Mouse (Mus musculus) thymus, postnatal 36 days (tissue): Measurements from ENCODE around the gene Itpkb.

Source experiments
- DNase-seq, 2 experiments: peaks; one replicate each; pipeline ENCODE4 v3.0.0; 2022; ENCODE audit warnings: mixed read lengths in 2 of 2

Itpkb gene

DNA sequence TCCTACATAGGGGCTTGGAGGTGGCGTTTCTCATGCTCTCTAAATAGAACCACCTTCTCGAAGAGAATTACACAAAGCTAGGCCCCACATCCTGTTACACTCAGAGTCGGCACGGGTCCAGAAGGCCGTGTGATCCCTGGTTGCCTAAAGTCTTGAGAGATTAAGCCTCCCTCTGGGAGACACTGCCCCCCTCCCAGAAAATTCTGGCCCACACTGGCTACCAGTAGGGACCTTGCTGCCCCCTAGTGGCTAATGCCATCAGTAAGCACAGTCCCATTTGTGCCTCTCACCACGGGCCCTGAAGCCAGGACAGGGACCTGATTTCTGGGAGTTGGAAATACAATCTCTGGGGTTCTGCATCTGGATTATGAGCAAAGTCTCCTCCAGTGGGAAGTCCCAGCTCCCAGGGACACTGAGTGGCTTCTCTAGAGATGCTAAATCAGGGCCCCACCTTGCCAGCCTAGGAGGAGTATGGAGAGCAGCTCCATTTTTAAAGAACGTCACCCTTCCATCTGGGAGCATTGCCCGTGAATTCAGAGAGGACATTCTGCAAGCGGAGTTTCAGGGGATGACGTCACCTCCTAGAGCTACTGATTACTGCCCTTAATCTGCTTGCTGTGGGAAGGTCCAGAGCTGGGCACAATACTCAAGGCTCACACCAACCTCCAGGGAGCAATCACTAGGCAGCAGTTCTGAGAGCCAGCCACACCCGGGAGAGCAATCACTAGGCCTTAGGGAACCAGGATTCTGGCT lies 92.0 kb downstream of the Itpkb start:
- peak; percentile 63 to 66 for DNase-seq

DNA sequence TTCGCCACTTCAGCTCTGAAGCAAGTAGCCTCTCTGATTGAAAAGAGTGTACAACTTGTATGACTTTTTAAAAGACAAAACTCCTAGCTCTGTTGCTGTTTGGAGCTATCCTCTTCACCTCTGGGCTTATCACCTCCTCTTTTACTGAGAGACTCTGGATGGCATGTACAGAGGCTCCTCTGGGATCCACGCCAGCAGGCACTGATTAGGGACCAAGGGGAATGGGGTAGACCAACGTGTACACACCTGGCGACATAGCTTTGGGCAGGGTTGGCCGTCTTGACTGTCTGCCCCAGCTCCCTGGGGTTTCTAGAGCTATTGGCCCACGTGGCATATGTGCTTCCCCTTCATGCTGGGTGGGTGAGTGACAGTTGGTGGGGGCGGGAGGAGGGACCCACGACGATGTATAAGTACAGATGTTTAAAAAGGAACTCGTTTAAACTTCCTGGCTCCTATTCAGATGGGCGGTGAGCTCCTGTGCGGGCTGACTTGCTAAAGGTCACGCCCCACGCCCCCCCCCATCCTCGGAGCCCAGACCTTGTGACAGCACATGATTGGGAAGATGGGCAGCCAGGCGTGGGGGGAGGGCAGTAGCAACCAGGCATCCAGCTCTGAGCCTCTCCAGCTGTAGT lies 92.8 kb downstream of the Itpkb start:
- DNase-seq = peak; percentile 33 to 59

DNA sequence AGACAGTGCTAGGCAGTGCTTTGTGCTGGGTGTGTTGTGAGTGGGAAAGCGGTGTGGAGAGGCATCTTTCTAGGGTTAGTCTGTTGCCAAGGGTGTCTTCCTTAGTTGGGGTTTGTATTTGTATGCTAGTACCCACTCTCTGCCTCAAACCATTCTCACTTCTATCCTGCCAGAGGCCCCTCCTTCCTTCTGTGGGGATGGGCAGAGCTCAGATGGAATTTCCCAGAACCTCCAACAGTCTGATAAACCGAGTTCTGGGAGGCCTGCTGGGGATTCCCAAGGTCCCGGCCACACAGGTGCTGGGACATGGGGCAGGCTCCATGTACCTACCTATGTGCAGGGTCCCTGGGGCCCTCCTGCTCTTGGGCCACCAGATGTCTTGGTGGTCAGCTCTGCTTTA lies 93.6 kb downstream of the Itpkb start:
- no peak for DNase-seq

DNA sequence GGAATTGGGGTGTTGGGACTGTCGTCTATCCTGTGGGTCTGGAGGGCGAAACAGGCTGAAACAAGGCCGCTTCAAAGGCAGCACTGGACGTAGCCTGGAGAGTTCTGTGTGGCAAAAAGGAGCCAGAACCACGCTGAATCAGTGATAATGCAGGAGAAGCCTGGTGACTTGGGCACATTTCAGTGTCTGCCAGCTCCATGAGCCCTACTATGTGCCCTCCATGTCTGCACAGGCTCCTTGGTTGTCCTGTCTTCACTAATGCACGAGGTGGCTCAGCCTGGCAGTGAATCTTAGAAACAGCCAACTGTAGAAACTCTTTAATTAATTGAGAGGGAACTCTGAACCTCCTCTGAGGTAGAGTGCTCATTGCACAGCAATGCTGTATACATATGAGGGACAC lies 96.1 kb downstream of the Itpkb start:
- no peak for DNase-seq

DNA sequence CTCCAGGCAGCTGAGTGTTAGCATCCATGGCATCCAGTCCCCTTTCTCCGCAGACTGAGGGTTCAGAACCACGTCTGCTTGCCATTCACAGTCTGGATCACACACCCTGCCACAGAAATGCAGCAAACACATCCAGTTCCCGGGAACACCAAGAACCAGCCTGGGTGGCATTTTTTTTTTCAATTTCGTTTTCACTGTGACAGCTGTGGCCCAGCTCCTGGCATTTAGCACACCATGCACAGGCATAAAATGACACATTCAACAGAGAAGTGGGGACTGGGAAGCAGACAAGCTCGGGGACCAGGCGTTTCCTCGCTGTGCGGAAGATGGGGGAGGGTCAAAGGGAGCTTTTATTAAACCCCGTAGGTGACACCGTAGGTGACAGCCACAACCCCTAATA lies 97.4 kb downstream of the Itpkb start:
- no peak for DNase-seq

DNA sequence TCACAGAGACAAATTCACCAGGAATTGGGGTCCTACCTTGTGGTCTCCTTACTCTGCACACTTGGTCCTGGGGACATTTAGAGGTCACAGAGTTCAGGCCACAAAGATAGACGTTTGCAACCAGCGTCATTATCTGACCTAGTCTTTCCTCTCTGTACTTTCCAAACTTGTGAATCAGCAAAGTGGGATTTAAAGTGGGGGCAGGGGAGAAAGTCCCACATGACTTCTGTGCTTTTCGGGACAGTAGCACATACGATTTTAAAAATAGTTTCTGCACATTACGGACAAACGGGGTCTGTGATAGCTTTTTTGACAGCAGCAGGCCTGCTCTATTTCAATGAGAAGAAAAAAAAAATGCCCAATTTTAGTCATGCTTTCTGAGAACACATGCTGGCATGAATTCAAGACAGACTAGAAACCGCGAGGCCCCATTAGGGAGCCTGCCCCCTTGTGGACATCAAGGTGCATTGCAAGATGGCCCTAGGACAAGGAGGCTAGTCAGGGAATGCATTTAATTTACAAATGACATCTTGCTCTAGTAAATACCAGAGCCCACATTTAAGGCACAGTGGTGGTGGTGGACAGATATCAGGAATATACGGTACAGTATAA lies 97.9 kb downstream of the Itpkb start:
- peak; percentile 52 for DNase-seq

DNA sequence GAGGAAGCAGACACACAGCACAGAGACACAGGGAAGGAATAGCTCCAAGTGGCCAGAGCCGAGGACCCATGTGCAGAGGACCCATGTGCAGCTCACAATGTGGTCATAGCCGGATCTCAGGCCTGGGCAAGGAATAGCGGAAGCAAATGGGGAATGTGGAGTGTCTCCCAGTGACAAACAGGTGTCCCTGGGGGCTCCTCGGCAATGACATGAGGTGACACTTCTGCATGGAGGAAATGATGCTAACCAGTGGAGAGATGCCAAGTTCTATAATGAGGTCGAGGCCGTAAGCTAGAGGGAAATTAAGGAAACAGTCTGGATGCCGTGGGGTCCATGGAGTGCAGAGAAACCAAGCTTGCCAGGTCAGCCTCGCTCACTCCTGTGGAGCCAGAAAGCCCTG lies 98.6 kb downstream of the Itpkb start:
- no peak for DNase-seq

DNA sequence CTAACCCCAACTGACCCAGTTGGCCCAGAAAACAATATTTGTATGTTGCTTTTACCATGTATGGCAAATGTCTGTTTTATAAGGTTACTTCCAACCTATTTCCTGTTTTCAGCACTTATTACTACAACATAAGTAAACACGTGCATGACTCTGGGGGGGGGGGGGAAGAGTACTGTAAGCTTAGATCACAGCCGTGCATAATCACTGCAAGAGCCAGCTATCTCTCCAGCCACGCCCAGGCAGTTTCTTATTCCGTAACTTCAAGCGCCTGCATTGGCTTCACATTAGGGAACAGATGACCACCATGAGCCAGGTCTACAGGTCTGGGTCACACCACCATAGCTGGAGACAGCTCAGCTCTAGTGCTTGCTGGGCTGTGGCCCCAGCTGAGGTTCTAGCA lies 99.5 kb downstream of the Itpkb start:
- DNase-seq = no peak

DNA sequence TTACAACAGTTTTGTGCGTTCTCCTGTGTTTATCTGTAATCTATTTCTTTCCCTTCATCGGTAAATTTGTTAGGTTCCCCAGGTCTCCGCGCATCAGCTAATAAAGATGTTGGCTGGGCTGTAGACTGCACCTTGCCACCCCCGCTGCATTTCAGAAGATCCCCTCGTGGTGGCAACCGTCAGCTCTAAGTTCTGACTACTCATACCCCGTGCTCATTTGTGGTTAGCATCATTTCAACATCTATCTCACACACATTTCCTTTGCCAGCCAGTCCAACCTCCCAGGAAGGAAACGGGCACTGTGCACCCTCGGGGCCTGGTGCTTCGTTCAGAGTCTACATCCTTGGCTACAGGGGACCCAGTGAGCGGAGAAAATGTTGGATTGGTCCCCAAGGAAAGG lies 101.5 kb downstream of the Itpkb start:
- peak; percentile 72 to 77 for DNase-seq

DNA sequence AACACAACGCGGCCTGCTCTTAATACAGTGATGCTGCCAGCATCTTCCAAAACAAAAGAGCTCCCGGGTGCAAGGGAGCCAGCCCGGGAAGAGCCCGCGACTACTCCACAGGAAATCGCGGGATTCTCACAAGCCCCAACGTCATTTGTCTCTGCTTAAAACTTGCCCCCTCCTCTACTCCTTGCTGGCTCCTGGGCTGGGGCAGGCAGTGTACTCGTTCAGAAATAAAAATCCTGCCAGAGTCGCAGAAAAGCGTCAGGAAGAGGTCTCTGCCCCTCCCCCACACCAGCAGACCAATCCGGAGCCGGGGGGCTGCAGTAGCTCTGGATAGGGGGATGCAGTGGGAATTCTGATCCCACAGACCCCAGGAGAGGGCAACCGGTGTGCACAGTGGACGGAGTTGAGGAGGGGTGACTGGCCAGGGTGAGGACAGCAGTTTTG lies 102.8 kb downstream of the Itpkb start:
- no peak for DNase-seq

DNA sequence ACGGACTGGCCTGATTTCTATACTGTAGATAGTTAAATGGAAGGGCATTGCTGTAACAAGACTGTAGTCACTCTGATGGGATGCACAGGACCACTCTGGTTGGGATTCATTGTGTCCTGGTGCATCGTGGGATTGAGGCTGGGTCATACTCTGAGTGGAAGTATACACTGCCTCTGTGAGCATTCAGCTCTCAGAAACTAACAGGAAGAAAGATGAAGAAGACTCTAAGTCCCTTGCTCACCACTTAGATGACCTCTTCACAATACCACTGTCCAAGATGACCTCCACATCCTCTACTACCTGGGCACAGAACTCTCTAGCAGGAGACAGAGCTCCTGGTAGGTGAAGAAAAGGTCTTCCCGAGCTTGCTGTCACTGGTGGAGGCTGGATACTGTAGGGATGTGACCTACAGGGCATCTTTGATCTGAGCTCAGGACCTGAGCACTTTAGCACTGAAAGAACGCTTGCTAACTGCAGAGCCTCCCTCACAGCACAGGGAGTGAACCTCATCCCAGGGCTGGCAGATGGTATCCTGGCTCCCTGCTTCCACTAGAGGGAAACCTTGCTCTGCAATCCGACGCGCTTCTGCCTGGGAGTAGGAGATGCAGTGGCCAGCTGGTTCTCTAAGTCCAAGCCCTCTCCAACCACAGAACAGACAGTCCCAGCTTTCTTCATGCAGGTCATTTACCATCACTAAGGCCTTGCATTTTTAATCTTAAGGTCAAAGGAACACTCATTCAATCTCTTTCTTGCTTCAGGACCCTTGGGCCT lies 103.7 kb downstream of the Itpkb start:
- DNase-seq = no peak

DNA sequence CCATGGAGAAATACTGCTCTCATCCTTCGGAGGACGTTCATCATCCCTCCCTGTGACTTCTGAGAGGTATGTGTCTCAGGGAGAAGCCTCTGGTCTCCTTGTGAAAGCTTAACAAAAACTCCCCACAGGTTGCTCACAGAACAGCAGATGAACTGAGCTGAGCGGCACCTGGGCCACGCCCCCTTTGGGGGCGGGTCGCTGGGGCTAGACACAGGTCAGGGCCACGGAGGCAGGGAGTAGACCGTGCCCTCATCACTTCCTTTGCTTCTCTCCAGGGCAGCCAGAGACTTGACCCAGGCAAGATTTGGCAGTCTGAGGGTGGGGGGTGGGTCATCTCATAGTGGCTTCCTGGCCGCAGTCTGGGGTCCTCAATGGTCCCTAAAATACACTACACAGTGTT lies 104.6 kb downstream of the Itpkb start:
- DNase-seq = no peak

DNA sequence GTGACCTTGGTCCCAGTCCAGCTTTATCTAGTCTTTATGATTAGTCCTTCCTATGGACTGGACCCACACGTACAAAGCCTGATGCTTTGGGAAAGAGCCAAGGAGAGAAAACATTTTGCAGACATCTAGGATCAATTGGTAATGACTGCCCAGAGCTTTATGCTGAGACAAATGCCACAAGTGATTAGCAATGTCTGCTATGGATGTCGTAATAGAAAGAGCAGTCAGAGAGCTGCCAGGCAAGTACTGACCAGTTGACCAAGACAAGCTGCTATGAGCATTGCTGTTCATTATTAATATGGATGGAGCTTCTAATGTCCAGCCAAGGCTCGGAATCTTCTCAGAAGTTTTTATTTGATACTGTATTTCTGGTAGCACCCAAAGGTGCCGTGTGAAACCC lies 109.2 kb downstream of the Itpkb start:
- DNase-seq = no peak

DNA sequence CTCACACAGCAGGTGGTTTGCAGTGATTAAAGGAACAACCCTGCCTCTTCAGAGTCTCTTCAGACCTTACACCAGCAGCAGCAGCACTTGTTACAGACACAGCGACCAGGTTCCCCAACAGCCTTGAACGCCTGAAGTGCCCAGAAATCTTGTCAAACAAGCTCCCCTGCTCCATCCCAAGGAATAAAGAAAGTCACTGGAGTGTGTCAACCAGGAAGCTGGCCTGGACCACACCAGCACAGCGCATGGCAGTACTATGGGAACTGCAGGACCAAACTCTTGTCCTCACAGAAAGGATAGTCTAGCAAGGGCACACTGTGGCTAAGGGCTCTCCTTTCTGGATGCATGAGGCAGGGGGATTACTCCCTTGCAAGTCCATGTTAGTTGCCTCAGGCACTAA lies 114.1 kb downstream of the Itpkb start:
- DNase-seq = no peak

DNA sequence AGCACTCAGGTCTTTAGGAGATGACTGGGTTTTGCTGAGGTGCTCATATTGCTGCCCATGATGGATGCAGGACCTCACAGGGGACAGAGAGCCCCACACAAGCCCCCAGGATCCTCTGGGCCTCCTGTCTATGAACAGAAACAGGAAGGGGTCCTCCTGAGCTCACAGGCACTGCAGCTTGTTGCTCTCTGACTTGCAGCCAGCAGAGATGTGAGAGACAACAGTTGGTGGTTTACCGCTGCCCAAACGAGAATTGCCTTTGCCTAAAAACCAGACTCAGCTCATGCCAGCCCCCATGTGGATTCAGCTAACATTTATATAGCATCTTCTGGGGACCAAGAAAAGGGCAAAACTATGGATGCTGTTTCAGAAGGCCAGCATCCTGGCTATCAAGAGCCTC lies 119.4 kb downstream of the Itpkb start:
- DNase-seq = no peak

DNA sequence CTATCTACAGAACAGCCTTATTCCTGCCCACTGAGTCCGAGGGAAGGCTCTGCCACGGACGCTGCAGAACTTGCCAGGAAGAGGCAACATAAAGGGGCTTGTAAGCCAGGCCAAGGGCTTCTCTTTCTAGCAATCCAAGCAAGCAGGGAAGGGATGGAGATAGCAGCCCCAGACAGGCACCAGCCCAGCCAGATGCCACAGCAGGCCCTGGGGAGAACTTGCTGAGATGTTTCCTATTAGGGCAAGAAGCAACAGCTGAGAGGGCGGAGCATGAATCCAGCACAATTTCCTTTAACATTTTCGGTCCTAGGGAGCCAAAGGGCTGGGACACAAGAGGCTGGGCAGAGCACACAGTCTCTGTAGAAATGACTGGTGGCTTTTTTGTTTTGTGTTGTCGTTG lies 128.0 kb downstream of the Itpkb start:
- no peak for DNase-seq

DNA sequence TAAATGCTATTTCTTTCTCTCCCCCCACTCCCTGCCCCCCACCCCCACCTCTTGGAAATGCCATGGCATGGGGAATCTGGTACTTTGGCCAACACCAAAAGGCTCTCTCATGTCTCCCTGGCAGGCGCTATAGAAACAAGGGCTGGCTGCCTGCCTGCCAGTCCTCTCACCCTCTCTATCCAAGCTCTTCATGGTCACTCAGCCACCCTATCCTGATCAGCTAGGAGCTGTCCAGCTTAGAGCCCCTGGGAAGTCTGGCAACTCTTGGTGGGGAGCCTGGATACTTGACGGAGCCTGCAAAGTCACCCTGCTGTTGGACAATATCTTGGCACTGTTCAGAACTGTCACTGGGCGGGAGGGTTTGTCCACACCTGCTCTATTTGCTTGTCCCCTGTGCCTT lies 128.4 kb downstream of the Itpkb start:
- no peak for DNase-seq

DNA sequence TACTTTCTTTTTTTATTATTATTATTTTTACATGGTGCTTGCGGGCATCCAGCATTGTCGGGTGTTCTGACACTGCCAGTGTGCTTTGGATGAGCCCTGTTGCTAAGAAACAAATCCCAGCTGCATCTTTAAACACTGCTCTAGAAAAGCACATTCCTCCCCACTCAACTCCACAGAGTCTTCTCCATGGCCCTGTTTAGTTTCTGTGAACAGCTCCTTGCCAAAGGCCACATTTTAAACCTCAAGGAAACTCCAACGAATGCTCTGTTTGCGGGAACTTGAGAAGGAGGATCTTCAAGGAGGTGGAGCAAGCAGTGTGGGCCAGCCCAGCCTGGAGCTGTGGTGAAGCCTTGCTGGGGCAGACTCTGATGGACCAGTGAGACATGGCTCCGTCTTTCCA lies 130.4 kb downstream of the Itpkb start:
- no peak for DNase-seq

DNA sequence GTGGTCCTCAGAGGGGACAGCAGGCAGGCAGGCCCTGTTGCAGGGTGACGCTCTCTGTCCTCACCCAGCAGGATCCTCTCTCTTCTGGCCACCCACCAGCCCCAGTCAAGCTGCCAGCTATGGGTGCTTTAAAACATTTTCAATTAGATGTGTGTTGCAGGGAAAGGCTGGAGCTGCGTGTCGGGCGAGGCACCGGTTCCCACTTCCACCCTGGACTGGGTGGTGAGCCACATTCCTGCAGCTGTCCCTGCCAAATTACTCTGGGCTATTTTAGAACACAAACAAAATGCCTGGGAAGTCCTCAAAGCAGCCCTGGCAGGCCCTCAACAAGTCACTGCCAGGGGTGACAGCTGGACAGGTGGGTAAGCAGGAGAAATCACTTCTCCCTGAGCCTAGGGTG lies 132.1 kb downstream of the Itpkb start:
- no peak for DNase-seq

DNA sequence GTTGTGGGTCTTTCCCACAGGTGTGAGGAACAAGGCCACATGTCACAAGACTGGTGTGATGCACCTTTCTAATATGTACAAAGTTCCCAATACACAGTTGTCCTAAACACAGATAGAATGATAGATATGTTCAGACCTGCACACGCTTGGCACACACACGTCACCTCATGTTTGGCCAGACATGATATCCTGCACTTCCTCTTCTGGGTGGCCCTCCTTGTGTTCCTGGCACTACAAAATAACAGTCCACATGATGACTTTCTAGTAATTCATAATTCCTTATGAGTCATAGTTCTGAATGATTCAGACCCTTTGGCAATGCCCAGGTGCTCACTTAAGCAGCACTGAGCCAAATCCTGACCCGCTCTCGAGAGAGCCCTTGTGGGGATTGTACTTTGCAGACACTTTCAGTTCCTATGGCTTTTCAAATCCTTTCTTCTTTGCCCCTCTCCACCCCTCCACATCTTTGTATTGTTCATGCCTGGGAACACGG lies 132.7 kb downstream of the Itpkb start:
- no peak for DNase-seq

DNA sequence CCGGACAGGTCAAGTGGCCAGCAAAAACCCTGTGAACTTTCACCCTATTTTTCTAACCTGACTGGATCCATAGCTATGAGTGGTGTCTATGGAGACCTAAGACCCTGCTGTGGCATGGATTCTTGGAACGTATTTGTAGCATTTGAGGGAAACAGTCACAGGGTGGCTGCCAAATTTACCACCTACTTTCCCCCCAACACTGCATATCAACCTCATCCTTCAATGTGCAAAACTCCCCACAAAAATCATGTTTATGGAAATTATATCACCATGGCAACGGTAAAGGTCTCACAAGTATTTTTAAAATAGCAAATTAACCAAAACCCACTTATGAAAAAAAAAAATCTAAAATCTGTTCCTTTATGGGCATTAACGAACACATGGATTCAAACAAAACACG lies 134.1 kb downstream of the Itpkb start:
- no peak for DNase-seq

DNA sequence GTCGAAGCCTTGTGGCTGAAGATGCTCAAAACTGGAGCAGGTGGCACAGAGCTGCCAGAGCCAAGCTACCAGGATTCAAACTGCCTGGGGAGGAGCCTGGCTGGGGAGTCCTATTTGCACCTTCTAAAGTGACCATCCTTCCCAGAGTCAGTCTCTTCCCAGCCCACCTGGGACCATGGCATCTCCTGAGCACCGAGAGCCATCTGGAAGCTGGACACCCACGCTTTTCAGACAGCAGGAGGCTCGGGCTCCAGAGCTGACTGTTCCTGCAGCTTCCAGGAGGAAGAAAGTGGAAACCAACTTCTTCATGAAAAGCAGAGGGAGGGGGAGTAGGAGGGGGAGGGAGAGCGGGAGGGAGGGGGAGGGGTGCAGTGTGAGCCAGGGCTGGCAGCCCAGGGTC lies 135.3 kb downstream of the Itpkb start:
- DNase-seq = no peak

DNA sequence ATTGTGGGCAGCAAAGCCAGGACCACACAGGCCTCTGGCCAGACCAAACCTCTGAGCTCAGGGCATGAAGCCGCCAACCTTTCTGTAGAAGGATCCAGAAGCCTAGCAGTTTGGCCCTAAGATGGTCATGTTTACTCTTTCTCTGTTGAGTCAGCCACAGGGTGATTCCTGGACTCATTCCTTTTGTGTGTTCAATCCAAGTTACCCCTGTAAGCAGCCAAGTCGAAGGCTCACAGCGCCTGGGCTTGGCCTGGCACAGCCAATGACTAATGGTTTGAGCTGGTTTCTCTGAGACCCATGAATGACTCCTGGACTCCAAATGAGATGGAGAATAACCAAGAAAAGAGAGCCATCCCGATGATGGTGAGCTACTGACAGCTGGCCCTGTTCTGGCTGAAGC lies 137.7 kb downstream of the Itpkb start:
- no peak for DNase-seq
